Mouse (Mus musculus): ENCODE data around the gene Ppp1r14c. TPM values are rescaled to one million over a fixed set of nuclear protein-coding genes. Genes with fewer than 3 reads are reported as not detected.

Gene Ppp1r14c
- total and polyA plus RNA-seq, 3 experiments, result not detected

GRCm38 (mm10) chr10:3448699-3449098 lies 82.8 kb downstream of the Ppp1r14c start:
- H3K27me3 ChIP-seq (replicated peaks), result no peaks in the 10 kb centered on the region
- DNase-seq (ENCODE audit: extremely low read depth), result no peak

GRCm38 (mm10) chr10:3451930-3452329 lies 86.1 kb downstream of the Ppp1r14c start:
- H3K27me3 ChIP-seq (replicated peaks), result no peaks in the 10 kb centered on the region
- in situ Hi-C loops (cut with MboI; ENCODE audit: low pct_ligation_motif_present, low pct_unique_long_range_greater_than_20kb, low sequenced_read_pairs) (no loop called here), dilution Hi-C loops (cut with MboI; ENCODE audit: extremely low pct_ligation_motif_present, extremely low pct_unique_long_range_greater_than_20kb, low sequenced_read_pairs) (no loop called here)
- no peaks in the 10 kb centered on the region for H3K4me1 ChIP-seq (ENCODE audit: control insufficient read depth in 1 of 2, insufficient read depth in 2 of 2)
- H3K4me2 ChIP-seq (ENCODE audit: insufficient read depth, low read depth, poor library complexity, severe bottlenecking), result no peak overlapping the region
- no peaks in the 10 kb centered on the region for H3K79me2 ChIP-seq (replicated peaks; ENCODE audit: control insufficient read depth, extremely low read depth, insufficient read depth, poor library complexity, severe bottlenecking)
- no peak overlapping the region for H3K27ac ChIP-seq (ENCODE audit: insufficient read depth, low read depth)
- H3K9me3 ChIP-seq (replicated peaks; ENCODE audit: low read length), result no peaks in the 10 kb centered on the region
- no peak overlapping the region for H3K4me3 ChIP-seq (replicated peaks in 1 of 3; ENCODE audit: low read depth in 2 of 3, low read length in 2 of 3, poor library complexity in 1 of 3)
- DNase-seq (ENCODE audit: extremely low read depth), result no peak
- no peak overlapping the region for H3K9ac ChIP-seq (ENCODE audit: insufficient read depth, low read depth)
- no peak for TF ChIP-seq TCF12 (IDR thresholded peaks at IDR 0.05; ENCODE audit: low read depth, low read length)
- H3K36me3 ChIP-seq (replicated peaks in 1 of 2; ENCODE audit: control insufficient read depth in 1 of 2, insufficient read depth in 1 of 2, low read length in 1 of 2), result no peaks in the 10 kb centered on the region

More at GRCm38 (mm10) chr10:3448699-3449098, 82.8 kb downstream of the Ppp1r14c start:
- TF ChIP-seq CHD2 (IDR thresholded peaks at IDR 0.05; ENCODE audit: low read length) (no peak), HCFC1 (IDR thresholded peaks at IDR 0.05; ENCODE audit: low read depth, low read length) (no peak), MAX (IDR thresholded peaks at IDR 0.05; ENCODE audit: low read length) (no peak), POLR2A (IDR thresholded peaks at IDR 0.05; ENCODE audit: low read depth, low read length) (no peak), SIN3A (IDR thresholded peaks at IDR 0.05; ENCODE audit: low read length) (no peak), E2F4 (IDR thresholded peaks at IDR 0.05; ENCODE audit: insufficient replicate concordance, low read depth, low read length) (no peak), CTCF (conservative IDR thresholded peaks at IDR 0.05 in 1 of 2, IDR thresholded peaks at IDR 0.05 in 1 of 2; ENCODE audit: low read depth in 2 of 2, low read length in 2 of 2) (no peak), MEF2A (IDR thresholded peaks at IDR 0.05; ENCODE audit: borderline replicate concordance, low read depth, low read length) (no peak), CHD1 (IDR thresholded peaks at IDR 0.05; ENCODE audit: low read depth, low read length) (no peak), ZNF384 (IDR thresholded peaks at IDR 0.05; ENCODE audit: low read depth, low read length) (no peak)
- in situ Hi-C loops (cut with MboI; ENCODE audit: low pct_ligation_motif_present, low pct_unique_long_range_greater_than_20kb, low sequenced_read_pairs) (no loop called here), dilution Hi-C loops (cut with MboI; ENCODE audit: extremely low pct_ligation_motif_present, extremely low pct_unique_long_range_greater_than_20kb, low sequenced_read_pairs) (no loop called here)
- no peak overlapping the region for H3K27ac ChIP-seq (ENCODE audit: insufficient read depth, low read depth)
- H3K4me1 ChIP-seq (ENCODE audit: control insufficient read depth in 1 of 2, insufficient read depth in 2 of 2), result no peaks in the 10 kb centered on the region
- H3K9ac ChIP-seq (ENCODE audit: insufficient read depth, low read depth), result no peak overlapping the region
- no peaks in the 10 kb centered on the region for H3K36me3 ChIP-seq (replicated peaks in 1 of 2; ENCODE audit: control insufficient read depth in 1 of 2, insufficient read depth in 1 of 2, low read length in 1 of 2)
- H3K79me2 ChIP-seq (replicated peaks; ENCODE audit: control insufficient read depth, extremely low read depth, insufficient read depth, poor library complexity, severe bottlenecking), result no peaks in the 10 kb centered on the region
- H3K4me3 ChIP-seq (replicated peaks in 1 of 3; ENCODE audit: low read depth in 2 of 3, low read length in 2 of 3, poor library complexity in 1 of 3), result no peak overlapping the region
- no peak overlapping the region for H3K4me2 ChIP-seq (ENCODE audit: insufficient read depth, low read depth, poor library complexity, severe bottlenecking)
- H3K9me3 ChIP-seq (replicated peaks; ENCODE audit: low read length), result no peaks in the 10 kb centered on the region

- no peaks in the 10 kb centered on the region for H3K4me1 ChIP-seq (ENCODE audit: control insufficient read depth in 1 of 2, insufficient read depth in 2 of 2)
- no peaks in the 10 kb centered on the region for H3K36me3 ChIP-seq (replicated peaks in 1 of 2; ENCODE audit: control insufficient read depth in 1 of 2, insufficient read depth in 1 of 2, low read length in 1 of 2)
- H3K27ac ChIP-seq (ENCODE audit: insufficient read depth, low read depth), result no peak overlapping the region
- H3K9ac ChIP-seq (ENCODE audit: insufficient read depth, low read depth), result no peak overlapping the region
- in situ Hi-C loops (cut with MboI; ENCODE audit: low pct_ligation_motif_present, low pct_unique_long_range_greater_than_20kb, low sequenced_read_pairs) (no loop called here), dilution Hi-C loops (cut with MboI; ENCODE audit: extremely low pct_ligation_motif_present, extremely low pct_unique_long_range_greater_than_20kb, low sequenced_read_pairs) (no loop called here)
- H3K9me3 ChIP-seq (replicated peaks; ENCODE audit: low read length), result no peaks in the 10 kb centered on the region
- TF ChIP-seq MEF2A (IDR thresholded peaks at IDR 0.05; ENCODE audit: borderline replicate concordance, low read depth, low read length) (no peak), USF2 (conservative IDR thresholded peaks at IDR 0.05; ENCODE audit: low read depth, low read length) (no peak), ELF1 (IDR thresholded peaks at IDR 0.05; ENCODE audit: low read depth, low read length) (no peak), NELFE (IDR thresholded peaks at IDR 0.05; ENCODE audit: low read depth, low read length) (no peak), POLR2AphosphoS2 (IDR thresholded peaks at IDR 0.05; ENCODE audit: low read depth, low read length) (no peak), PAX5 (IDR thresholded peaks at IDR 0.05; ENCODE audit: low read length) (no peak), MYC (IDR thresholded peaks at IDR 0.05; ENCODE audit: low read depth, low read length) (no peak), ZMIZ1 (IDR thresholded peaks at IDR 0.05; ENCODE audit: low read depth, low read length) (no peak), TBP (conservative IDR thresholded peaks at IDR 0.05; ENCODE audit: low read depth, low read length) (no peak), RCOR1 (conservative IDR thresholded peaks at IDR 0.05; ENCODE audit: low read depth, low read length) (no peak), E2F4 (IDR thresholded peaks at IDR 0.05; ENCODE audit: insufficient replicate concordance, low read depth, low read length) (no peak), BHLHE40 (IDR thresholded peaks at IDR 0.05; ENCODE audit: low read depth, low read length) (no peak), MAFK (IDR thresholded peaks at IDR 0.05; ENCODE audit: insufficient replicate concordance, low read length) (no peak), ETS1 (conservative IDR thresholded peaks at IDR 0.05; ENCODE audit: low read depth, low read length) (no peak), IRF4 (IDR thresholded peaks at IDR 0.05; ENCODE audit: low read depth, low read length) (no peak), HCFC1 (IDR thresholded peaks at IDR 0.05; ENCODE audit: low read depth, low read length) (no peak), ZNF384 (IDR thresholded peaks at IDR 0.05; ENCODE audit: low read depth, low read length) (no peak), CTCF (conservative IDR thresholded peaks at IDR 0.05 in 1 of 2, IDR thresholded peaks at IDR 0.05 in 1 of 2; ENCODE audit: low read depth in 2 of 2, low read length in 2 of 2) (no peak), KAT2A (IDR thresholded peaks at IDR 0.05; ENCODE audit: insufficient replicate concordance, low read length) (no peak)
- DNase-seq (ENCODE audit: extremely low read depth), result no peak
- H3K4me3 ChIP-seq (replicated peaks in 1 of 3; ENCODE audit: low read depth in 2 of 3, low read length in 2 of 3, poor library complexity in 1 of 3), result no peak overlapping the region
- H3K4me2 ChIP-seq (ENCODE audit: insufficient read depth, low read depth, poor library complexity, severe bottlenecking), result no peak overlapping the region
- H3K27me3 ChIP-seq (replicated peaks), result no peaks in the 10 kb centered on the region
- no peaks in the 10 kb centered on the region for H3K79me2 ChIP-seq (replicated peaks; ENCODE audit: control insufficient read depth, extremely low read depth, insufficient read depth, poor library complexity, severe bottlenecking)
These were observed 87.1 kb downstream of the Ppp1r14c start for GRCm38 (mm10) chr10:3452822-3453475.
